Mouse (Mus musculus) activated CD4-positive, CD25-positive, alpha-beta regulatory T cell, adult 9 weeks (primary cell): ENCODE results near the gene Hibadh. TPM values are rescaled to one million over a fixed set of nuclear protein-coding genes. Genes with fewer than 3 reads are reported as not detected.

Experiments used
- polyA plus RNA-seq: library from polyadenylated mRNA; unstranded; fragments of 100-300 nt; shearing (Covaris generic); gene quantifications from one replicate; pipeline ENCODE4 v1.2.1, GENCODE M21; 2017

Gene Hibadh
- polyA plus RNA-seq: 95.9 TPM

GRCm38 (mm10) chr6:52640224-52640712 lies at the start of gene Hibadh:
Gene Hibadh, minus strand, starts transcription at chr6:52640389.

Other genes with a start within 250 kb of the Hibadh start
- gene Tax1bp1, start 73.3 kb upstream of the Hibadh start, polyA plus RNA-seq: 284 TPM